Mouse (Mus musculus) liver, adult 2 months (tissue): ENCODE results near the gene Morc1.

Experiments used
- CTCF ChIP-seq: fragments of 200-500 bp; IDR thresholded peaks from 2 replicates; pipeline ENCODE4 v1.5.1; 2011; ENCODE audit warnings: low read depth, low read length, control low read depth
- POLR2A ChIP-seq: fragments of 200-500 bp; IDR thresholded peaks from 2 replicates; pipeline ENCODE4 v1.6.1; 2011; ENCODE audit warnings: low read length, control low read depth; ENCODE audit not compliant: insufficient read depth; ENCODE audit errors: extremely low read depth

DNA sequence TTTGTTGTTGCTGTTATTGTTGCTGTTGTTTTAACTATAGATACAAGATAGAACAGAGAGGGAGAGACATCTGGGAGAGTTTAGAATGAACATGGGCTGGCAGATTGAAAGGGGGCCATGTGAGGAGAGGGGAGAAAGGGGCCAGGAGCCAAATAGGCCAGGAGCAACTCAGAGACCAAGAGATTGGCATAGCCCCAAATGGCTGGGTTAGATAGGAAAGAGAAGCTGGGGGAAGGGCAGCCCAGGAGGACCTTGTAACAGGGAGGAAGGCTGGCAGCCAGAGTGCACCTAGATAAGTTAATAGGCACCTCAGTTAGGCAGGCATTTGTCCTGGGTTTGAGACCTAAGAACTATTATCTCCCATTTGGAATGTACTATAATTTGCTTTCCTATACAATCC is 6.4 kb downstream of the Morc1 start:
- TF ChIP-seq POLR2A (no peak), CTCF (no peak)
